Mouse (Mus musculus) kidney, postnatal 25 days (tissue): ENCODE results near the gene Dnah9.
A peak's percentile ranks its signal among the peaks of the same experiment; 100 is the strongest.

Experiments
- DNase-seq, 2 experiments: peaks; one replicate each; pipeline ENCODE4 v3.0.0; 2021; ENCODE audit warnings: mixed read lengths in 2 of 2

Gene Dnah9

GRCm38 (mm10) chr11:65918480-65919236 lies 249.7 kb downstream of the Dnah9 start:
- peak in 1 of 2 experiments; percentile 2 for DNase-seq

- no peak for DNase-seq
These were observed 259.2 kb downstream of the Dnah9 start for GRCm38 (mm10) chr11:65909195-65909594.

DNA sequence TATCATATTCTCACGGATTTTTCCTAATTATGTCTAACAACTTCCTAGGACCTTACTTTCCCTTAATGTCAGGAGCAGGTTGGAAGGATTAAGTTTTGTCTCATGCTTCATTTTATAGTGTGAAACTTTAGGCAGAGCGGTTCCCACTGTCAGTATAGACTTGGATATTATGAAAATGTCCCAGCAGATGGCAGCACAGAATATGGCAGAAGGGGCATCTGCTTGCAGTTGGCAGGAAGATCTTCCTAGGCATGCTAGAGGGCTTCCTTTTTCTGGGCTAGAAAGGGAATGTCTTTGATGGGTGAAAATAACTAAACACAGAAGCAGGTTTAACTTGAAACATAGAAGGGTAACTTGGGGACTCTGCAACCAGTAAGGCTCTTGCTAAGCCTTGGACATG lies 262.9 kb downstream of the Dnah9 start:
- peak in 1 of 2 experiments; percentile 37 for DNase-seq

GRCm38 (mm10) chr11:65903944-65904343 lies 264.4 kb downstream of the Dnah9 start:
- DNase-seq, result no peak

DNA sequence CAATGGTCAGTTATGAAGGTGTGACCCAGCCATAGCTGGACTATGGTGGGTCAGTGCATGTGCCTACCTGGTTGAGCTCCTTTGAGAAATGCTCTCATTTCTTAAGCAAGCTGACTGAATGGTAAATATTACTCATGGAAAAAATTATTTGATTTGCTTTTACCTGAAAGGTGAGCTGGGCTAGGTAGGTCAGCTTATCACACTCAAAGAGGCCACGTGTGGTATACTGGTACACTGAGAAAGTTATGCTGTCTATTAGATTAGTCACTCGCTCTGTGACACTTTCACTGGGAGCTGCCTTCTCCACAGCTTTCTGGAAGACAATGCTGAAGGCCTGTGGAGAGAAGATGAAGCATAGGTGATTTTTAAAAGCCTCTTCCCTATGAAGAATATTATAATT lies 286.9 kb downstream of the Dnah9 start:
- no peak for DNase-seq

DNA sequence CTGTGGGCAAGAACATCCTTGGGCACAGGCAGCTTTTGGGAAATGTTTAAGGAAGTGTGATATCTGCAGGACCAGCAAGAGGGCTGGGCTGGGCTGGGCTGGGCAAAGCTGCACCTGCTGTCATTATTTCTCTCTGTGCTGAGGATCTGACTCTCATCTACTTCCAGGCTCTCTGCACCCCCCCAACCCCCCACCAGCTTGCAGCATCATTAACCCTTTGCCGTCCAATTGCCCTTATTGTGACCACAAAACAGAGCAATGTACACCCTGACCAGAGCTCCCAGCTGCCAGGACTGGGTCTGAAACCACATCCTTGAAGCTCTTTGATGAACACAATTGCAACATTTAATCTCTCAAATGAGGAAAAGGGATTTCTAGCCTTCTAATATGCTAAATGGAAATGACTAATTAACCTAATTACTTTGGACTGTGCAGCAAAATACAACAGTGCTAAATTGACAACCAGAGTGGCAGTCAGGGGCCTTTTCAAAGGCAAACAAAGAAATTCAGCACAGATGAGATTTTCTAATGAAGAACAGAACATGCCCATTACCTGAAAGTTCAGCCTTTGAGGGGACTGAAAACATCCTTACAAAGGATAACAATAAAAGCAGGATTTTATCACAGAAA lies 291.1 kb downstream of the Dnah9 start:
- no peak for DNase-seq

DNA sequence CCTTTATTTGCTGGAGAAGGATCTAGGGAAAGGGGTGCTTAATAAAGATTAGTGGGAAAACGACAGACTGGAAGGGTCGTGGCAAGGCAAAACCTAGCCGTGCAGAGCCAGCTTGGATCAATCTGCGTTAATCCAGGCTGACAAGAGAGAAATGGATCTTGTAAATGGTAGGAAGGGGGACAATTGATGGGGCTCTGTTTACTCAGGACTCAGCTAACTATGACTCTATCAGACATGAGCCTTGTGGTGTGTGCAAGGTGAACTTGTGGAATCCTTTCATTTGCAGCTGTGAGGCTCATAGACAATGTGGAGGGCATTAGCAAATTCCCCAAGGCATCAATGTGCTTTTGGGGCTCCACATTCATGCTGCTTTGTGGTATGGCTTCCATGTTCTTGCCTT lies 306.9 kb downstream of the Dnah9 start:
- DNase-seq, result no peak

GRCm38 (mm10) chr11:65852066-65852465 lies 316.3 kb downstream of the Dnah9 start:
- peak in 1 of 2 experiments; percentile 14 for DNase-seq

DNA sequence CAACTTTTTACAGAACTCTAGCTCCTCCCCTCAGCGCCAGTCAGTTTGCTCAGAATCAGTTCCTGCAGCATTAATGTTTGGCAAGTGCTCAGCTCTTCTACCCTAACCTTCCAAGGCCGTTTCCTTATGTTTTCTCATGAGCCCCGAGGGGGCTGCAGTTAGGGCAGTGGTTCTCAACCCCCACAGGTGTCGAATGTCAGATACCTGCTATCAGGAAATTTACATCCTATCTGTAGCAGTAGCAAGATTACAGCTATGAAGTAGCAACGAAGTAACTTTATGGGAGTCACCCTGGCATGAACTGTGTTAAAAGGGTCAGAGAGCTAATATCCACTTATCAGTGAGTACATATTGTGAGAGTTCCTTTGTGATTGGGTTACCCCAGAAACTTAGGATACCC lies 321.9 kb downstream of the Dnah9 start:
- DNase-seq, result no peak

- peak; percentile 44 to 72 for DNase-seq
These were observed 329.4 kb downstream of the Dnah9 start for GRCm38 (mm10) chr11:65838999-65839398.

DNA sequence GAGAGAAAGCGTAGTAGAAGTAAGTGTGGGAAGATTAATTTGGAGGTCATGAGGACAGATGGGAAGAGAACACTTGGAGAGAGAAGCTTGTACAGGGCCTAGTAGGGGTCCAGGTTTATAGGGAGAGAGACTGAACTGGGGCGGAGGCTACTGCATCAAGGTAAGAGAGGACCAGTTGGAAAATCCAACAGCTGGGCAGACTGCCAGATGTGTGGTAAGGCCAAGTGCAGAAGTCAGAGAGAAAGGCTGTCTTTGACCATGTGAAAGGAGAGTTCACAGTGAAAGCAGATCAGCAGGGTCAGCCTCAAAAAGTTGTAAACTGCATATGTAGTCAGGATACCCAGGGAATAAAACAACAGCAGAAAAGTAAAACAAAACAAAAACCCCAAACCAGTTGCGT lies 343.8 kb downstream of the Dnah9 start:
- peak in 1 of 2 experiments; percentile 39 for DNase-seq

GRCm38 (mm10) chr11:65820877-65821276 lies 347.5 kb downstream of the Dnah9 start:
- DNase-seq, result peak; percentile 73 to 82

- DNase-seq, result peak; percentile 24 to 54
These were observed 348.1 kb downstream of the Dnah9 start for GRCm38 (mm10) chr11:65820280-65820679.

DNA sequence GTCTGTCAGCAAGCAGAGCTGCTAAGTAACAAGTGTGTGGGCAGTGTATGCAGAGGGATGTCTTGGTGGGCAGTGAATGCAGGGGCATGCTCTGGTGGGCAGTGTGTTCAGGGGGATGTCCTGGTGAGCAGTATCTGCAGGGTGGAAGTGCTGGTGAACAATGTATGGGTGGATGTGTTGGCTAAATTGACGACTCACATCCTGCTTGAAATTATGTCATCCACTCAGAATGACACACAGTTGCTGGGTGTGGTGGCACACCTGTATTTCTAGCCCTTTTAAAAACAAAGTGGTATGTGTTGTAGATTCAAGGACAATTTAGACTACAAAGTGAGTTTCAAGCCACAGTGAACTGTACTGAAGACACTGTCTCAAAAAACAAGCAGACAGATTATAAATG lies 350.2 kb downstream of the Dnah9 start:
- no peak for DNase-seq

- DNase-seq, result no peak
These were observed 352.1 kb downstream of the Dnah9 start for GRCm38 (mm10) chr11:65816237-65816636.

- DNase-seq, result no peak
These were observed 354.0 kb downstream of the Dnah9 start for GRCm38 (mm10) chr11:65814381-65814780.

- DNase-seq, result no peak
These were observed 356.3 kb downstream of the Dnah9 start for GRCm38 (mm10) chr11:65812088-65812487.

DNA sequence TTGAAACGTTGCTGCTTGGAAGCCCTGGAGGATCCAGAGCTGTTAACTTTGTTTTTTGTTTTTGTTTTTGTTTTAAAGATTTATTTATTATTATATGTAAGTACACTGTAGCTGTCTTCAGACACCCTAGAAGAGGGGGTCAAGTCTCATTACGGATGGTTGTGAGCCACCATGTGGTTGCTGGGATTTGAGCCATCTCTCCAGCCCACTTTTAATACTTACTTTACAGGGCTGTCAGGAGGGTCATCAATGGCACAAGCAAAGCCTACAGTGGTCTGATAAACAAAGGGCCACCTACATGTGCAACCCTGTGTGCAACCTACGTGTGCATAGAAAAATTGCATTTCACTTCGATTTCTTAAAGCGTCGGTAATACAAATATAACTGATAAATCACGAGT lies 360.8 kb downstream of the Dnah9 start:
- no peak for DNase-seq

- peak; percentile 91 to 96 for DNase-seq
These were observed 361.3 kb downstream of the Dnah9 start, which contains the start of gene Zkscan6 for GRCm38 (mm10) chr11:65806909-65807504. Zkscan6 (plus strand) TSS chr11:65807175.

- peak; percentile 35 to 49 for DNase-seq
These were observed 361.9 kb downstream of the Dnah9 start for GRCm38 (mm10) chr11:65806321-65806904.

DNA sequence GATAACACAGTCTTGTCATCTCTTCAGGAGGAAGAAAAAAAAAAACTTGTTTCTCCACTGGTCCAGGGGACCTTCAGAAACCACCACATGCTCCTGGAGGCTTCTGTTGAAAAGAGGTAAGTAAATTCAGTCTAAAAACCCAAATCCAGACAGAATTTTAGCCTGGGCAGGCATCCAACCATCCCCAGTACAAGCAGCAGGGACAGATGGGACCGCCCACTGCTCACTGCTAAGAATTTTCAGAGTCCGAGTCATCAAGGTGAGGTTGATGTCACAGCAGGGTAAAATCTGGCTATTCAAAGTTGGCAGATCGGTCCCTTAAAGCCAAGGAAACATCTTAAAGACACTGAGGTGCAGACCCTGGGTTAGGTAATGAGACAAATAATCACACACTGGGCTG lies 366.5 kb downstream of the Dnah9 start:
- DNase-seq, result no peak

DNA sequence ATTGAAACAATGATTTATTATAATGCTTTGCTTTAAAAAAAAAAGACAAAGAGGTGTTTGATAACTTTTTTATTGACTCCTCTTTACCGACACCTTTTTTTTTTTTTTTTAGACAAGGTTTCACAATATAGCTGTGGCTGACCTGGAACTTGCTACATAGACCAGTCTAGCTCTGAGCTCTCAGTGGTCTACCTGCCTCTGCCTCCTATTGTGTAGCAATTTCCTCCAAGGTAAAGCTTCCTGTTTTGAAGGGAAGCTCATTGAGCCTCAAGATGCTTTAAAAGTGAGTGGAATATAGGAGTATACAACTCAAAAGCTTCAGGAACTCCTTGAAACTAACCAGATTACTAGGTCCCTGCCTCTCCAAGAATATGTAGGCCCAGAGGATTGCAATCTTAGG lies 372.5 kb downstream of the Dnah9 start:
- DNase-seq, result no peak

- DNase-seq, result no peak
These were observed 373.7 kb downstream of the Dnah9 start for GRCm38 (mm10) chr11:65794428-65795219.
